Comparison of ENCODE assay signal across 21 mouse cellular contexts in genomic region chr1:66805408-66805807, GRCm38 (mm10). TPM values are rescaled to one million over a fixed set of nuclear protein-coding genes. Genes with fewer than 3 reads are reported as not detected.
A peak's percentile ranks its signal among the peaks of the same experiment; 100 is the strongest.
DNase-seq lines count a peak whose midpoint lies in the region; ATAC-seq and TF ChIP-seq lines count a peak whose summit lies in the region.
"Had no signal": no experiment of that assay in that cellular context is flagged by ENCODE, and none has a peak within 500 bp of the region (broad histone marks: within the 10 kb centered on the region; RNA-seq: fewer than 3 reads in every experiment).

No protein-coding gene starts in this region.

- no peak overlapping the region for H3K4me2 ChIP-seq in CH12.LX (ENCODE audit: insufficient read depth, low read depth, poor library complexity, severe bottlenecking)
- H3K4me2 ChIP-seq: embryonic facial prominence, embryonic 12.5 days; forebrain, embryonic 12.5 days; hindbrain, embryonic 15.5 days; intestine, embryonic 15.5 days; neural tube, embryonic 15.5 days had no signal

- peak; percentile 17; the same call in 1 of the 2 replicates for TF ChIP-seq CTCF in layer of hippocampus, adult 2 months (conservative IDR thresholded peaks at IDR 0.05)
- peak in 1 of 2 experiments; percentile 21; a peak in 3 of 4 replicates for TF ChIP-seq CTCF in CH12.LX (conservative IDR thresholded peaks at IDR 0.05 in 1 of 2, IDR thresholded peaks at IDR 0.05 in 1 of 2; ENCODE audit: low read depth in 2 of 2, low read length in 2 of 2)

- no peak for TF ChIP-seq POLR2A in CH12.LX (IDR thresholded peaks at IDR 0.05; ENCODE audit: low read depth, low read length)

- TF ChIP-seq RAD21 in CH12.LX (IDR thresholded peaks at IDR 0.05; ENCODE audit: low read depth, low read length) = no peak

- H3K36me3 ChIP-seq in CH12.LX (replicated peaks in 1 of 2; ENCODE audit: control insufficient read depth in 1 of 2, insufficient read depth in 1 of 2, low read length in 1 of 2) = peaks cover 4 to 17% of the 10 kb centered on the region in 2 experiments
- H3K36me3 ChIP-seq: intestine, embryonic 15.5 days had no signal

- no peaks in the 10 kb centered on the region for H3K27me3 ChIP-seq in CH12.LX (replicated peaks)
- H3K27me3 ChIP-seq: embryonic facial prominence, embryonic 12.5 days; forebrain, embryonic 12.5 days; hindbrain, embryonic 15.5 days; intestine, embryonic 15.5 days; neural tube, embryonic 15.5 days had no signal

- ATAC-seq in megakaryocyte-erythroid progenitor cell, adult 5-6 weeks (replicated peaks; ENCODE audit: low FRiP score, low TSS enrichment, poor library complexity, severe bottlenecking) = 0 out of 2 replicates have a peak, but pooled peaks have one; percentile 52
- ATAC-seq: intestine, embryonic 15.5 days had no signal

- DNase-seq in layer of hippocampus, adult 2 months (ENCODE audit: low spot score in 2 of 2) = no peak
- no peak for DNase-seq in layer of hippocampus, adult 9-10 months (ENCODE audit: low spot score)
- peak; percentile 21 for DNase-seq in 416B (ENCODE audit: low read depth)
- no peak for DNase-seq in CH12.LX (ENCODE audit: extremely low read depth)
- no peak for DNase-seq in heart, postnatal 36 days
- no peak for DNase-seq in heart, adult 18-20 months
- DNase-seq: adrenal gland, adult 8-10 months; cerebellum, adult 18-20 months; cerebellum, postnatal 14 days; gastrocnemius, postnatal 36 days; lung, postnatal 36 days; right cerebral cortex, adult 18-20 months; thymus, adult 18-20 months had no signal

- H3K27ac ChIP-seq in layer of hippocampus, adult 2 months = no peak overlapping the region
- H3K27ac ChIP-seq in CH12.LX (ENCODE audit: insufficient read depth, low read depth) = no peak overlapping the region
- H3K27ac ChIP-seq: embryonic facial prominence, embryonic 12.5 days; forebrain, embryonic 12.5 days; heart, embryonic 10.5 days; hindbrain, embryonic 15.5 days; intestine, embryonic 15.5 days; limb, embryonic 10.5 days; neural tube, embryonic 15.5 days had no signal

- no peaks in the 10 kb centered on the region for H3K79me2 ChIP-seq in CH12.LX (replicated peaks; ENCODE audit: control insufficient read depth, extremely low read depth, insufficient read depth, poor library complexity, severe bottlenecking)

- peaks cover 2% of the 10 kb centered on the region for H3K9me3 ChIP-seq in CH12.LX (replicated peaks; ENCODE audit: low read length)
- H3K9me3 ChIP-seq: embryonic facial prominence, embryonic 12.5 days; forebrain, embryonic 12.5 days; heart, embryonic 10.5 days; hindbrain, embryonic 15.5 days; intestine, embryonic 15.5 days; limb, embryonic 10.5 days; neural tube, embryonic 15.5 days had no signal

- H3K4me3 ChIP-seq in layer of hippocampus, adult 2 months = no peak overlapping the region
- no peak overlapping the region for H3K4me3 ChIP-seq in CH12.LX (replicated peaks in 1 of 3; ENCODE audit: low read depth in 2 of 3, low read length in 2 of 3, poor library complexity in 1 of 3)
- H3K4me3 ChIP-seq: embryonic facial prominence, embryonic 12.5 days; forebrain, embryonic 12.5 days; heart, embryonic 10.5 days; hindbrain, embryonic 15.5 days; intestine, embryonic 15.5 days; limb, embryonic 10.5 days; neural tube, embryonic 15.5 days had no signal

- in situ Hi-C loops in CH12.LX (cut with MboI; ENCODE audit: low pct_ligation_motif_present, low pct_unique_long_range_greater_than_20kb, low sequenced_read_pairs) = no loop called here

- intact Hi-C loops in heart, postnatal 36 days (cut with DNase I) = no loop called here

- peaks cover 3 to 23% of the 10 kb centered on the region in 2 experiments; a peak in 1 of 4 replicates for H3K4me1 ChIP-seq in CH12.LX (ENCODE audit: control insufficient read depth in 1 of 2, insufficient read depth in 2 of 2)
- H3K4me1 ChIP-seq: forebrain, embryonic 12.5 days; heart, embryonic 10.5 days; hindbrain, embryonic 15.5 days; intestine, embryonic 15.5 days; neural tube, embryonic 15.5 days had no signal

- H3K9ac ChIP-seq in CH12.LX (ENCODE audit: insufficient read depth, low read depth) = no peak overlapping the region
- H3K9ac ChIP-seq: embryonic facial prominence, embryonic 12.5 days; forebrain, embryonic 12.5 days; hindbrain, embryonic 15.5 days; intestine, embryonic 15.5 days; neural tube, embryonic 15.5 days had no signal

- dilution Hi-C loops in CH12.LX (cut with MboI; ENCODE audit: extremely low pct_ligation_motif_present, extremely low pct_unique_long_range_greater_than_20kb, low sequenced_read_pairs) = no loop called here

- no peak for TF ChIP-seq EP300 in CH12.LX (IDR thresholded peaks at IDR 0.05; ENCODE audit: low read length)

TF ChIP-seq in CH12.LX, 34 proteins besides CTCF, POLR2A, EP300 and RAD21:
- TF ChIP-seq ZMIZ1 (IDR thresholded peaks at IDR 0.05; ENCODE audit: low read depth, low read length) (no peak), SMC3 (IDR thresholded peaks at IDR 0.05; ENCODE audit: low read depth, low read length) (peak; percentile 2; the same call in 1 of the 2 replicates)

RNA-seq across cellular contexts. Expression of gene Kansl1l, which starts 12.0 kb away (rescaled TPM):
- 10 to 100 TPM; 20.3 TPM for total RNA-seq in layer of hippocampus, adult 2 months (2021)
- total RNA-seq in CH12.LX (2012; rRNA removed) (2.8 and 3.3 TPM in 2 replicates), CH12.LX (2014; rRNA removed) (6.0 and 6.9 TPM in 2 replicates)
- polyA plus RNA-seq in CH12.LX (2012; ENCODE audit: insufficient read length, low read depth) = 3.5 and 3.6 TPM in 2 replicates
- total RNA-seq in megakaryocyte-erythroid progenitor cell, adult 5-6 weeks (2014; fragmentation: Nextera tagmentation) = 28.2 and 36.1 TPM in 2 replicates
- total RNA-seq in megakaryocyte-erythroid progenitor cell, adult 5-6 weeks (2017) = 24.7 and 53.3 TPM in 2 replicates
- 10 to 100 TPM; 22.2 to 23.2 TPM for total RNA-seq in heart, postnatal 36 days (2021)
- 10 to 100 TPM; 21.7 to 23.6 TPM for total RNA-seq in heart, adult 18-20 months (2021)

RNA-seq across cellular contexts. Expression of gene Acadl, which starts 57.7 kb away (rescaled TPM):
- 10 to 100 TPM; 31.7 to 33.0 TPM for total RNA-seq in layer of hippocampus, adult 2 months (2021)
- 18.8 and 24.7 TPM in 2 replicates for total RNA-seq in CH12.LX (2012; rRNA removed)
- 26.2 and 28.4 TPM in 2 replicates for total RNA-seq in CH12.LX (2014; rRNA removed)
- 58.9 and 62.6 TPM in 2 replicates for polyA plus RNA-seq in CH12.LX (2012; ENCODE audit: insufficient read length, low read depth)
- 85.6 and 91.2 TPM in 2 replicates for total RNA-seq in megakaryocyte-erythroid progenitor cell, adult 5-6 weeks (2014; fragmentation: Nextera tagmentation)
- 84.5 and 85.8 TPM in 2 replicates for total RNA-seq in megakaryocyte-erythroid progenitor cell, adult 5-6 weeks (2017)
- 1,000 to 10,000 TPM; 1,167 to 1,246 TPM for total RNA-seq in heart, postnatal 36 days (2021)
- total RNA-seq in heart, adult 18-20 months (2021) = 1,000 to 10,000 TPM; 1,136 to 1,209 TPM

Comparison
In these comparisons a context has a peak if more than half of its experiments do, and no peak if none do; other contexts are left out.
1. RNA of gene Acadl, which starts 57.7 kb away (total RNA-seq): 1,167 to 1,246 TPM in heart, postnatal 36 days and 1,136 to 1,209 TPM in heart, adult 18-20 months; 84.5 to 91.2 TPM in megakaryocyte-erythroid progenitor cell, adult 5-6 weeks, 31.7 to 33.0 TPM in layer of hippocampus, adult 2 months and 18.8 to 28.4 TPM in CH12.LX; every median in the first group is over 10 times any median in the second.